Mouse (Mus musculus) ES-Bruce4 (cell line): Measurements from ENCODE around the gene Phf19. TPM values are rescaled to one million over a fixed set of nuclear protein-coding genes. Genes with fewer than 3 reads are reported as not detected.
A peak's percentile ranks its signal among the peaks of the same experiment; 100 is the strongest.

ENCODE experiments used
- H3K27ac ChIP-seq: 2 replicates; pipeline ENCODE4 v1.5.1; 2012; ENCODE audit warnings: low read length, inconsistent platforms; ENCODE audit not compliant: insufficient read depth
- H3K27me3 ChIP-seq: 2 replicates; pipeline ENCODE4 v1.6.1; 2012; ENCODE audit warnings: mild to moderate bottlenecking, low read length, inconsistent platforms; ENCODE audit not compliant: control insufficient read depth, poor library complexity, insufficient read depth, severe bottlenecking
- H3K36me3 ChIP-seq: 2 replicates; pipeline ENCODE4 v1.6.1; 2012; ENCODE audit warnings: inconsistent platforms, mild to moderate bottlenecking, low read length, moderate library complexity; ENCODE audit not compliant: control insufficient read depth, poor library complexity, insufficient read depth, severe bottlenecking
- H3K4me1 ChIP-seq: one replicate; pipeline ENCODE4 v1.8.1; 2011; ENCODE audit warnings: low read length; ENCODE audit not compliant: control insufficient read depth, insufficient read depth
- H3K4me3 ChIP-seq: 2 replicates; pipeline ENCODE4 v1.5.1; 2011; ENCODE audit warnings: low read depth, mild to moderate bottlenecking, low read length
- H3K9ac ChIP-seq: 2 replicates; pipeline ENCODE4 v1.6.1; 2012; ENCODE audit warnings: low read depth, mild to moderate bottlenecking, inconsistent platforms; ENCODE audit not compliant: poor library complexity, severe bottlenecking
- H3K9me3 ChIP-seq: replicated peaks from 2 replicates; pipeline ENCODE4 v1.6.1; 2012; ENCODE audit warnings: mild to moderate bottlenecking, low read length, inconsistent platforms; ENCODE audit not compliant: control insufficient read depth, poor library complexity, insufficient read depth, severe bottlenecking
- CTCF ChIP-seq: IDR thresholded peaks from one replicate; pipeline ENCODE4 v1.8.1; 2011; ENCODE audit warnings: low read depth, low read length
- EP300 ChIP-seq: IDR thresholded peaks from 2 replicates; pipeline ENCODE4 v1.6.1; 2011; ENCODE audit warnings: low read depth, low read length; ENCODE audit not compliant: insufficient read depth
- POLR2A ChIP-seq: IDR thresholded peaks from one replicate; pipeline ENCODE4 v1.8.1; 2011; ENCODE audit warnings: low read length; ENCODE audit not compliant: insufficient read depth
- polyA plus RNA-seq: library from polyadenylated mRNA; stranded (reverse); fragments of >200 nt; gene quantifications from 2 replicates; pipeline ENCODE4 v1.2.4, GENCODE M21; 2011; ENCODE audit warnings: low read depth; ENCODE audit not compliant: missing spikeins, insufficient read depth, insufficient read length

The Phf19 gene
- polyA plus RNA-seq, 1 experiment, result 10.3 TPM

GRCm38 (mm10) chr2:34938269-34939208, 24.7 kb upstream of the Phf19 start:
- H3K9me3 ChIP-seq, result no peaks in the 10 kb centered on the region
- H3K4me3 ChIP-seq, result no peak overlapping the region
- H3K9ac ChIP-seq, result no peak overlapping the region

GRCm38 (mm10) chr2:34937460-34937859, 23.6 kb upstream of the Phf19 start:
- no peaks in the 10 kb centered on the region for H3K36me3 ChIP-seq
- H3K9ac ChIP-seq, result no peak overlapping the region
- H3K4me1 ChIP-seq, result peaks cover 11% of the 10 kb centered on the region
- H3K9me3 ChIP-seq, result no peaks in the 10 kb centered on the region
- H3K27ac ChIP-seq, result peak overlapping the region; percentile 33
- no peak overlapping the region for H3K4me3 ChIP-seq
- no peak for TF ChIP-seq CTCF
- TF ChIP-seq POLR2A, result no peak
- no peak; the same call in 1 of the 2 replicates for TF ChIP-seq EP300
- H3K27me3 ChIP-seq, result no peaks in the 10 kb centered on the region

More at GRCm38 (mm10) chr2:34938269-34939208, 24.7 kb upstream of the Phf19 start:
- TF ChIP-seq CTCF (no peak), POLR2A (no peak), EP300 (no peak)
- no peaks in the 10 kb centered on the region for H3K27me3 ChIP-seq
- H3K27ac ChIP-seq, result no peak overlapping the region
- no peaks in the 10 kb centered on the region for H3K36me3 ChIP-seq
- peaks cover 15% of the 10 kb centered on the region for H3K4me1 ChIP-seq

- Histone ChIP-seq H3K9me3 (no peaks in the 10 kb centered on the region), H3K4me1 (peaks cover 10% of the 10 kb centered on the region), H3K27me3 (no peaks in the 10 kb centered on the region), H3K27ac (peak overlapping the region; percentile 48), H3K9ac (no peak overlapping the region), H3K4me3 (no peak overlapping the region), H3K36me3 (no peaks in the 10 kb centered on the region)
- no peak for TF ChIP-seq POLR2A
- peak; percentile 88 for TF ChIP-seq EP300
- TF ChIP-seq CTCF, result no peak
Observed at GRCm38 (mm10) chr2:34927320-34927719, 13.5 kb upstream of the Phf19 start.

- Histone ChIP-seq H3K4me3 (no peak overlapping the region), H3K27ac (no peak overlapping the region), H3K9ac (no peak overlapping the region), H3K27me3 (no peaks in the 10 kb centered on the region), H3K36me3 (no peaks in the 10 kb centered on the region), H3K4me1 (peaks cover 17% of the 10 kb centered on the region), H3K9me3 (no peaks in the 10 kb centered on the region)
- TF ChIP-seq EP300, result peak; percentile 93
- no peak for TF ChIP-seq CTCF
- TF ChIP-seq POLR2A, result no peak
Observed at GRCm38 (mm10) chr2:34922729-34923128, 8.9 kb upstream of the Phf19 start.

GRCm38 (mm10) chr2:34920144-34920543, 6.3 kb upstream of the Phf19 start:
- TF ChIP-seq EP300, result peak; percentile 67; the same call in 1 of the 2 replicates
- TF ChIP-seq POLR2A, result no peak
- H3K4me1 ChIP-seq, result peaks cover 14% of the 10 kb centered on the region
- no peaks in the 10 kb centered on the region for H3K9me3 ChIP-seq
- H3K9ac ChIP-seq, result no peak overlapping the region
- no peaks in the 10 kb centered on the region for H3K27me3 ChIP-seq
- no peak overlapping the region for H3K27ac ChIP-seq
- no peaks in the 10 kb centered on the region for H3K36me3 ChIP-seq
- H3K4me3 ChIP-seq, result no peak overlapping the region

GRCm38 (mm10) chr2:34915103-34915502, 1.3 kb upstream of the Phf19 start:
- Histone ChIP-seq H3K4me3 (peak overlapping the region; percentile 67; the same call in 1 of the 2 replicates), H3K36me3 (no peaks in the 10 kb centered on the region), H3K9ac (no peak overlapping the region), H3K27me3 (peaks cover 5% of the 10 kb centered on the region; the same call in 1 of the 2 replicates), H3K9me3 (no peaks in the 10 kb centered on the region), H3K27ac (0 out of 2 replicates have a peak overlapping the region, but pooled peaks have one; percentile 11), H3K4me1 (peaks cover 1% of the 10 kb centered on the region)
- no peak for TF ChIP-seq CTCF
- TF ChIP-seq EP300, result peak; percentile 58; the same call in 1 of the 2 replicates
